Mouse (Mus musculus): ENCODE data around the gene Dagla. TPM values are rescaled to one million over a fixed set of nuclear protein-coding genes. Genes with fewer than 3 reads are reported as not detected.
A peak's percentile ranks its signal among the peaks of the same experiment; 100 is the strongest.

Dagla gene
- total and polyA plus RNA-seq, 3 experiments = 2.5 to 5.7 (median 3.3) TPM

DNA sequence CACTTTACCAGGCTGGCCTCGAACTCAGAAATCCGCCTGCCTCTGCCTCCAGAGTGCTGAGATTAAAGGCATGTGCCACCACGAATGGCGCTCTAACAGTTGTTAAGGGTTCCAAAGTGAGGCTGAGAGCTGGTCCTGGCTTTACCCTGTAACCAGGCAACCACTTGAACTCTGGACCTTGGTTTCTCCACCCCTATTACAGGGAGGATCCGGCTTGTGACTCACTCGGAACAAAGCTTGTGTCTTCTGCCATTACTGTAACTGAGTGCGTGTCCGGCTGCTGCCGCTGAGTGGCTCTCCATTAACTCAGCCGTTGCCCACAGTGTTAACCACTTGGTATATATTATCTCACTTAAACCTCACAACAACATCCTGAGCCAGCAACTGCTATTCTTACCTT lies 36.7 kb downstream of the Dagla start:
- Histone ChIP-seq H3K9ac (ENCODE audit: low read depth, low read length) (no peak overlapping the region), H3K27me3 (ENCODE audit: control insufficient read depth, insufficient read depth, low read length) (no peaks in the 10 kb centered on the region), H3K4me3 (no peak overlapping the region), H3K36me3 (ENCODE audit: control insufficient read depth, insufficient read depth, low read length) (no peaks in the 10 kb centered on the region), H3K79me2 (replicated peaks; ENCODE audit: control insufficient read depth, insufficient read depth, low read length) (no peaks in the 10 kb centered on the region), H3K27ac (no peak overlapping the region; the same call in 1 of the 2 replicates), H3K4me1 (ENCODE audit: control insufficient read depth, insufficient read depth, low read length) (peaks cover 5% of the 10 kb centered on the region)
- intact Hi-C loops (cut with DNase I) = no loop called here
- TF ChIP-seq POLR2A (IDR thresholded peaks at IDR 0.05; ENCODE audit: insufficient read depth, low read depth, low read length) = no peak
- no peak for TF ChIP-seq EP300 (IDR thresholded peaks at IDR 0.05; ENCODE audit: insufficient read depth, low read depth, low read length)
- no peak for TF ChIP-seq CTCF (IDR thresholded peaks at IDR 0.05)
- no peak for DNase-seq
- WGBS = 84% methylated on average over 10 of the region's 10 CpGs

DNA sequence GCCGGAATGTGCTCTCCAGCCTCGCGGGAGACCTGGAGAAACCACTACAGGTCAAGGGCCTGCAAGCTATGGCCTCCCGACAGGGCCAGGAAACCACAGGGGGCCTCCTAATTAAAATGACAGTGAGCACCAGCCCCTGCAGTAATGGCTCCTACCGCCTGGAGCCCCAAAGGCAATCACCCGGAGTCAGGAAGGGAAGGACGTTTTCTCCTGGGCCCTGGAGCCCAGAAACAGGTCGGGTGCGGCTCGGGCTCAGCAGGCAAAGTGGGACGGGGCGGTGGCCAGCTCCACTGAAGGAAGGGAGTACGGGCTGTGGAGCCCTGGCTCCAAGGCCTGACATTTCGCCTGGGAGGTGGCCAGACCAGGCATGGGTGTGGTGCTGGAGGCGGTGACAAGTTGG lies 37.6 kb downstream of the Dagla start:
- DNase-seq = peak; percentile 60 to 70
- WGBS = 42% methylated on average over 15 of the region's 15 CpGs
- H3K27ac ChIP-seq = peak overlapping the region; percentile 80
- H3K9ac ChIP-seq (ENCODE audit: low read depth, low read length) = no peak overlapping the region
- H3K4me3 ChIP-seq = no peak overlapping the region
- H3K27me3 ChIP-seq (ENCODE audit: control insufficient read depth, insufficient read depth, low read length) = no peaks in the 10 kb centered on the region
- H3K79me2 ChIP-seq (replicated peaks; ENCODE audit: control insufficient read depth, insufficient read depth, low read length) = no peaks in the 10 kb centered on the region
- peaks cover 4% of the 10 kb centered on the region for H3K4me1 ChIP-seq (ENCODE audit: control insufficient read depth, insufficient read depth, low read length)
- H3K36me3 ChIP-seq (ENCODE audit: control insufficient read depth, insufficient read depth, low read length) = no peaks in the 10 kb centered on the region
- intact Hi-C loops (cut with DNase I) = no loop called here
- TF ChIP-seq POLR2A (IDR thresholded peaks at IDR 0.05; ENCODE audit: insufficient read depth, low read depth, low read length) = no peak
- no peak for TF ChIP-seq EP300 (IDR thresholded peaks at IDR 0.05; ENCODE audit: insufficient read depth, low read depth, low read length)
- peak; percentile 37 for TF ChIP-seq CTCF (IDR thresholded peaks at IDR 0.05)

DNA sequence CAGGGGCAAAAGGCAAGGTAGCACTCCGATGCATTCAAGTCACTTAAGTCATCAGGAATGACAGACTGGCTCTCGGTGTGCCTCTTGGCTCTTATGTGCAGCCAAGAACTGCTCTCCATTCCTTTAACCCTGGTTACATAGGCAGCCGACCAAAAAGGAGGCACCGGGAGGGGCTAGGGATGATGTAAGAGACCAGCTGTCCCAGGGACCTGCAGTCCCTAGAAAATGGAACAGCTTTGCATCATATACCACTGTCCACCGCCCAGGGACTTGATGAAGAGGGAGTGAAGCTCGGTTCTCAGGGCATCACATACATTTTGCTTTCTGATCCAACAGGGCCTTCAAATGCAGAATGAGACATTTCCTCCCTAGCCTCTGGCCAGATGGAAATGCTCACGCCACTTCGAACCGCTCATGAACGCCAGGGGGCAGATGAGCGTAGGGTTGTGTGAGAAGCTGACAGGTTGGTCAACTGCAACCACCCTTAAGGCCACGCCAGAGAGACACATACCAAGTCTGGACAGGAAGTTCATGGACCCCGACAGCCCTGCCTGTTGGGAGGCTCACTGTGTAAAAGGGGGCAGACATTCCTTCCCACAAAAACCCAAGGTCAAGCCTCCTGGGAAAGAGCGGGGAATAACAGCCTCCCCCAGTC lies 38.4 kb downstream of the Dagla start:
- Histone ChIP-seq H3K9ac (ENCODE audit: low read depth, low read length) (no peak overlapping the region), H3K27ac (peak overlapping the region; percentile 80), H3K27me3 (ENCODE audit: control insufficient read depth, insufficient read depth, low read length) (no peaks in the 10 kb centered on the region), H3K79me2 (replicated peaks; ENCODE audit: control insufficient read depth, insufficient read depth, low read length) (no peaks in the 10 kb centered on the region), H3K36me3 (ENCODE audit: control insufficient read depth, insufficient read depth, low read length) (no peaks in the 10 kb centered on the region), H3K4me3 (no peak overlapping the region), H3K4me1 (ENCODE audit: control insufficient read depth, insufficient read depth, low read length) (peaks cover 4% of the 10 kb centered on the region)
- WGBS = 21% methylated on average over 14 of the region's 14 CpGs
- TF ChIP-seq POLR2A (IDR thresholded peaks at IDR 0.05; ENCODE audit: insufficient read depth, low read depth, low read length) = no peak
- no peak; the same call in 1 of the 2 replicates for TF ChIP-seq EP300 (IDR thresholded peaks at IDR 0.05; ENCODE audit: insufficient read depth, low read depth, low read length)
- TF ChIP-seq CTCF (IDR thresholded peaks at IDR 0.05) = peak; percentile 85
- intact Hi-C loops (cut with DNase I) = loop anchor here (1.0 kb wide), 1 partner anchor 39 kb away; no protein-coding TSS in a partner anchor
- DNase-seq = peak; percentile 86 to 87

DNA sequence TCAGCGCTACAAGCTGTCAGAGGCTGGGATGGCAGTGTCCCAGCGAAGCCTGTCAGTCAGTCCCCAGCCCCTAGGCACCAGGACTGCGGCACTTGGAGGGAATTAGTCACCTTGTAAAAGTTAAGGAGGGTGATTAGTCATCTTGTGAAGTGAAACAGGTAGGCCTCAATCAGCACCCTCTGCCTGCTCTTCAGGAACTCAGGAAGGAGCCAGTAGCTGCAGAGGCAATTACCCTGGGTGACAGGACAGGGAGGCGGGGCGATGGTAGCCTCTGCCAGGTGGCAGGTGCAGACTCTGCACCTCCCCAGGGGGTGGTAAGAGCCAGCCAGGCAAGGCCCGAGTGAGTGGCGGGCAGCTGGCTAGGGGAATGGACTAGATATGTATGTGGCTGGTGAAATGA lies 43.3 kb downstream of the Dagla start:
- Histone ChIP-seq H3K9ac (ENCODE audit: low read depth, low read length) (no peak overlapping the region), H3K4me3 (no peak overlapping the region), H3K27ac (no peak overlapping the region), H3K36me3 (ENCODE audit: control insufficient read depth, insufficient read depth, low read length) (no peaks in the 10 kb centered on the region), H3K27me3 (ENCODE audit: control insufficient read depth, insufficient read depth, low read length) (no peaks in the 10 kb centered on the region), H3K79me2 (replicated peaks; ENCODE audit: control insufficient read depth, insufficient read depth, low read length) (no peaks in the 10 kb centered on the region), H3K4me1 (ENCODE audit: control insufficient read depth, insufficient read depth, low read length) (peaks cover 3% of the 10 kb centered on the region; the same call in 1 of the 2 replicates)
- DNase-seq = no peak
- 85% methylated on average over 7 of the region's 7 CpGs for WGBS
- TF ChIP-seq EP300 (IDR thresholded peaks at IDR 0.05; ENCODE audit: insufficient read depth, low read depth, low read length) (no peak), CTCF (IDR thresholded peaks at IDR 0.05) (no peak), POLR2A (IDR thresholded peaks at IDR 0.05; ENCODE audit: insufficient read depth, low read depth, low read length) (no peak)
- intact Hi-C loops (cut with DNase I) = no loop called here

DNA sequence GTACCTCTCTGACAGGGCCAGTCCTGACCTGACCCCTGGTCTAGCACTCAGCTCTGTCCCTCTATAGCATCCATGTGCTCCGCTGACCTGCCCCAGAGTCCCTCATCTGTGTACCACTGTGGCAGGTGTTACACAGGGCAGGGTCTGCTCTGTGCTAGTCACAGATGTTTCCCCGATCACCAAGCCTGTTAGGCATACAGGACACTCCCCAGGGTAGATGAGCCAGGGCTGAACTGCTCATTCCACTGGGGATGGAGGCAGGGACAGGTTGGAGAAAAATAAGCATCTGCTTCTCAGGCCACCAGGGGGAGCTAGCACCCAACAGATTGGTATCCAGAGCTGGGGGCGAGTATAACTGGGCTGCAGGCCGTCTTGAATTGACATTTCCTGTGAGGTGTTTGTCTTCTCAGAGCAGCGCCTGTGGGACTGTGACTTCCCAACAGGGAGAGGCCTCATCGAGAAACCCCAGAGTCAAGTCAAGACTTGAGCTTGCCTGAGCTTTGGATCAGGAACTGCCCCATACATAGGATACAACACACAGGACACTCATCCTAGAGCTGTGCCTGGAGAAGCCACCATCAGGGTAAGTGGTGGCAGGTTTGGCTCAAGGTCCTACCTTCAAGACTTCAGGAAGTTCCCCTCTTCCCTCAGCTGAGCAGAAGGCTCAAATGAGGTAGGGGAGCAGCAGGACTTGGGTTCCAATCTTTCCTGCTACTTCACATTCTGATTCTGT lies 46.2 kb downstream of the Dagla start:
- DNase-seq = peak; percentile 73 to 84
- Histone ChIP-seq H3K4me1 (ENCODE audit: control insufficient read depth, insufficient read depth, low read length) (peaks cover 3% of the 10 kb centered on the region; the same call in 1 of the 2 replicates), H3K79me2 (replicated peaks; ENCODE audit: control insufficient read depth, insufficient read depth, low read length) (no peaks in the 10 kb centered on the region), H3K36me3 (ENCODE audit: control insufficient read depth, insufficient read depth, low read length) (no peaks in the 10 kb centered on the region), H3K27ac (no peak overlapping the region), H3K27me3 (ENCODE audit: control insufficient read depth, insufficient read depth, low read length) (no peaks in the 10 kb centered on the region), H3K9ac (ENCODE audit: low read depth, low read length) (no peak overlapping the region), H3K4me3 (no peak overlapping the region)
- 20% methylated on average over 6 of the region's 6 CpGs for WGBS
- TF ChIP-seq CTCF (IDR thresholded peaks at IDR 0.05) (peak; percentile 96), EP300 (IDR thresholded peaks at IDR 0.05; ENCODE audit: insufficient read depth, low read depth, low read length) (peak; percentile 81), POLR2A (IDR thresholded peaks at IDR 0.05; ENCODE audit: insufficient read depth, low read depth, low read length) (no peak)
- intact Hi-C loops (cut with DNase I) = loop anchor here (2.0 to 5.0 kb wide), 4 partner anchors 46 to 244 kb away; partner anchors contain the start of gene Dagla

DNA sequence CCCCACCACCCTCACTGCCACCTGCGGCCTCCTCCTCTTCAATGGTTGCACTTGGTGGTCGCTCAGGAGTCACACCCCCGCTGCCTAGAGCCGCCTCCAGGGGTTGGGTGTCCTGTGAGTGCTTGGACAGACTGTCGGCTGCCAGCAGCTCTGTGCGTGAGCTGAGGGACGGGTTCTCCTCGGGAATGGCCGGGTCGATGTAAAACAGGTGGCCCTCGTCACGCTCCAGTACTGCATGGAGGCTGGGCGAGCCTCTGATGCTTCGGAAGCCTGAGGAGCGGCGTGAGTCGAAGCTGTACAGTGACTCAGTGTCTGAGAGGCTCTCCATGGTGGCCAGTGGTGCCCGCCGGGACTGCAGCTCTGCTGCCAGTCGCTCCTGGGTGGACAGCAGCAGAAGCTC lies 56.5 kb downstream of the Dagla start:
- H3K79me2 ChIP-seq (replicated peaks; ENCODE audit: control insufficient read depth, insufficient read depth, low read length) = no peaks in the 10 kb centered on the region
- no peaks in the 10 kb centered on the region for H3K36me3 ChIP-seq (ENCODE audit: control insufficient read depth, insufficient read depth, low read length)
- no peak overlapping the region for H3K4me3 ChIP-seq
- H3K9ac ChIP-seq (ENCODE audit: low read depth, low read length) = no peak overlapping the region
- no peak for DNase-seq
- TF ChIP-seq POLR2A (IDR thresholded peaks at IDR 0.05; ENCODE audit: insufficient read depth, low read depth, low read length) (no peak), CTCF (IDR thresholded peaks at IDR 0.05) (no peak), EP300 (IDR thresholded peaks at IDR 0.05; ENCODE audit: insufficient read depth, low read depth, low read length) (no peak)
- WGBS = 59% methylated on average over 20 of the region's 20 CpGs
- H3K27ac ChIP-seq = no peak overlapping the region
- intact Hi-C loops (cut with DNase I) = no loop called here
- no peaks in the 10 kb centered on the region for H3K4me1 ChIP-seq (ENCODE audit: control insufficient read depth, insufficient read depth, low read length)
- no peaks in the 10 kb centered on the region for H3K27me3 ChIP-seq (ENCODE audit: control insufficient read depth, insufficient read depth, low read length)

All from heart, adult 2 months (tissue).